Mouse (Mus musculus): Measurements from ENCODE around the gene Bphl.

The Bphl gene

DNA sequence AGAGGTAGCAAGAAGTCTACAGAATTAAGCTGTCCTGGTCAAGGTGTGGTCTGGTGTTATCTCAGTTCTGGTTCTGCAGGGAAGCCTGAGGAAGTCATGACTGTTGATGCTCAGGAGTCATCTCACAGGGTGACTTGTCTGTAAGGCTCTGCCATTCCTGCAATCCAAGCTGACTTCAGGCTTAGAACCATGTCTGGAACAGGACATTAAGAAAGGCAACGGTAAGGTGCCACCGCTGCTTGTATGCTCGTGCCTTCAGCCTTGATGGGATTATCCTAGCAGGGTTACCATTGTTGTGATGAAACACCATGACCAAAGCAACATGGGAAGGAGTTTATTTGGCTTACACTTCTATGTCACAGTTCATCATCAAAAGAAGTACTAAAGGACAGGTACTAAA is 10.1 kb downstream of the Bphl start:
- in situ Hi-C loops (cut with MboI; ENCODE audit: unreplicated experiment in 2 of 2), result loop anchor here (5.0 to 25.0 kb wide), 4 partner anchors 105 to 815 kb away; no protein-coding TSS in a partner anchor

DNA sequence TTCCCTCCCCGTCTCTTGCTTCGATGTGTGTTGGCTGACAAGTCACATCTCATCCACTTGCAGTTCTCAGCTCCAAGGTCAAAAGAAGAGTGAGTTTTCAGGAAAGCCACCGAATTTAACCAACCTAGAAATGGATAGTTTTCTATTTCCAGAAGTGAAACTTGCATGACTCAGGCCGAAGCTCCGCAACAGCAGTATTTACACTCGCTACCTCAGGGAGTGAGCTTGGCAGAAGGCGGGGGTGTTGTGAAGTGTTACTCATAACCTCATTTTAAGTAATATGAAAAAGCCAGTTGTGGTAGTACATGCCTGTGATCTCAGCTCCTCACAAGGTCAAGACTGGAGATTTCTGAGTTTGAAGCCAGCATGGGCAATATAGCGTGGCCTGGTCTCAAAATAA is 13.1 kb downstream of the Bphl start:
- in situ Hi-C loops (cut with MboI; ENCODE audit: unreplicated experiment in 2 of 2), result no loop called here

DNA sequence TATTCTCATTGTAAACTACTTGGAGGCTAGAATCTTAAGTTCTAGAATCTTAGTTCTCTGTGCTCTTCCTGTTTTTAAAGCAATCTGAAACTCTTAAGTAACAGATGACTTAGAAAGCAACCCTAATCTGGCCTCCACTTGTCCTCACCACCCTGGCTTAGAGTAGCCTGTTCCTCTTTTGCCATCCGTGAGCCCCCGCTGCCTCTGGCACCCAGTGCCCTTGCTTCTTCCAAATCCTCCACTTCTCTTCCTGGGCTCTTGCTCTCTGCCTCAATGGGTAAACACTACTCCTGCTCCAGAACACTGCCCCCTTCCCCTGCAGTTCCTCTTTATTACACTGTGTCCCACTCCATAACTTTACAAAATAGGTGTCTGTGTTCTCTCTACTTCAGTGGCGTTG is 14.3 kb downstream of the Bphl start:
- in situ Hi-C loops (cut with MboI; ENCODE audit: unreplicated experiment in 2 of 2), result no loop called here

DNA sequence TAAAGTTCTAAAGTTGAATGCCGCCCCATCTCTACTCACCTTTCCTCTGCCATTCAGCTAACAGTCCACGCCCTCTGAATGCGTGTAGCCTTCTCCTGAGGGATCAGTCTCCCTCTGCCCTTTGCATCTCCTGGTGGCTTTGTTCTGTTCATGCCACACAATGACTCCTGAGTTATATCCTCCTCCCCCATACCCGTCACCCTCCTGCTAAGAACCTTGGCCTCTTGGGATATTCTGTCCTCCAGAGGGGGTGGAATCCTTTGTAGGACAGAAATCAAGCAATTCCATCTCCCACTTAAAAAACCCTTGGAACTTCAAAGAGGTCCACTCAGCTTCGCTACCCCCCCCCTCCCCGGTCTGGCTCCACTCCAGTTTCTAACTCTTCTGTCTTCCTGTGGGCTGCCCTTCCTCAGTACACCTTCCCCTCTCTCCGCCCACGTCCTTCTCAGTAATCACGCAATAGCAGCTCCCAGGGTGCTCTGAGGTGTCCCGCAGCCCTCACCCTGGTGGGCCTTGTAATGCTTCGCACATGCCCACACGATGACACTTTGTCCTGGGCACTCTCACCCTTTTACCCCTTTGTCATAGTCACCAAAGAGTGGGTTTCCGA is 16.4 kb downstream of the Bphl start:
- in situ Hi-C loops (cut with MboI; ENCODE audit: unreplicated experiment in 2 of 2), result no loop called here

DNA sequence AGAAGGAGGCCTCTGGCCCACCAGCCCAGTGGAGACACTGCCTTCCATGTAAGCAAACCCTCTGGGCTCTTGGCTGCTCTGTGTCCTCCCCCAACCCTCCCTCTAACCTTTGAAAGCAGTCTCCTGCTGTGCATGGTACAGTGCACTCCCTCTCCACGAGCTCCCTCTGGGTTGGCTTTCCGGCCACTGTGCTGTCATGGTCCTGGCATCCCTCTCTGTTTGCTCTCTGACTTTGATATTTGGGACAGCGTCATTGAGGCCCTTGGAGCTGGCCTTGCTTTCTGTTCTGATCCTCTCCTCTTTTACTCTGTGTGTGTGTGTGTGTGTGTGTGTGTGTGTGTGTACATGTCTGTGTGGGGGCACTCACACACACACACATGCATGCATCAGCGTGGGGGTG is 17.0 kb downstream of the Bphl start:
- in situ Hi-C loops (cut with MboI; ENCODE audit: unreplicated experiment in 2 of 2), result no loop called here

DNA sequence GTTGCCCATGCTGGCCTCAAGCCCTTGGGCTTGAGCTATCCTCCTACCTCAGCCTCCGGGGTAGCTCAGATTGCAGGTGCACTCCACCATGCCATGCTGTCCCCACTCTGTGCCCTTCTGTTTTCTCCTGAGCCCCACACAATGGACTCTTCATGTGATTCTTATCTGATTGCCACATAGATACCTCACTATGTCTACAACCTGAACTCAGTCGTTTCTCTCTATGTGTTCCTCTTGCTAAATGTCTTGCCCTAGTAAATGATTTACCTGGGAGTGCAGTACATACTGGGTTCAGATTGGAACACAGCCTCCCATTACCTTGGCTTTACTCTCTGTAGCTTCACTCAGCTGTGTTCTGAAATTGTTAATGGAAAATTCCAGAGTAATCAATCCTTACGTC is 17.6 kb downstream of the Bphl start:
- in situ Hi-C loops (cut with MboI; ENCODE audit: unreplicated experiment in 2 of 2), result no loop called here

DNA sequence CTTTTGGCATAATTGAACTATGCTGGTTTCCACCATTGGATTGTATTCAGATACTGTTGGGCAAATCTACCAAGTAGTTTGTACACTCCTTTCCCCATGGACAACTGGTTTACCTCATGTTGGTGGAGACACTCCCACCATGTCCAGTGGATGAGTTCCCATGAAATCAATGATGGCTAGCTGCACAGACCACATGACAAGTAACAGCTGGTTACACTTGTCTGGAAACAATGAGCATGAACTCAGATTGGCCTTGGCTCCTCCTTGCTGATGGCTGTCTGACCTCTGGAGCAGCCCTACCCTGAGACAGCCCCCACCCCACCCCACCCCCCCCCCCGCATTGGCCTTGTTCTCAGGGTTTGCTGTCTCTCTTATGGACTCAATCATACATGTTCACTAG is 19.9 kb downstream of the Bphl start:
- in situ Hi-C loops (cut with MboI; ENCODE audit: unreplicated experiment in 2 of 2), result no loop called here

DNA sequence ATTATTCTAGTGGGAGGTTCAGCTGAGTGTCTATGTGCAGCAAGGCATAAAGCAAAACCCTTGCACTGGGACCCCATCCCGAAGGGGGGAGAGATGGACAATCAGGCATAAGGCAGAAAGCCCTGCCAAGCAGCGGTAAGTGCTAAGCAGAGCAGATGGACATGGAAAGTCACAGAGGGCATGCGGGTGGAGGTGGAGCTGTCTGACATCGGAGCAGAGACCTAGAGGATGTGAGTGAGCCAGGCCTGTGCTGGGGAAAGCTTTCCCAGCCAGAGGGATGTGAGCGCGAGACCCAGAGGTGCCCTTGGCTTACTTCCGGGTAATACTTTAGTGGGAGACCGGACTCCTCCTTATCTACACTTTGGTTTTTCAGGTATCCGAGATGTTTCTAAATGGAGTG is 22.7 kb downstream of the Bphl start:
- in situ Hi-C loops (cut with MboI; ENCODE audit: unreplicated experiment in 2 of 2), result no loop called here

DNA sequence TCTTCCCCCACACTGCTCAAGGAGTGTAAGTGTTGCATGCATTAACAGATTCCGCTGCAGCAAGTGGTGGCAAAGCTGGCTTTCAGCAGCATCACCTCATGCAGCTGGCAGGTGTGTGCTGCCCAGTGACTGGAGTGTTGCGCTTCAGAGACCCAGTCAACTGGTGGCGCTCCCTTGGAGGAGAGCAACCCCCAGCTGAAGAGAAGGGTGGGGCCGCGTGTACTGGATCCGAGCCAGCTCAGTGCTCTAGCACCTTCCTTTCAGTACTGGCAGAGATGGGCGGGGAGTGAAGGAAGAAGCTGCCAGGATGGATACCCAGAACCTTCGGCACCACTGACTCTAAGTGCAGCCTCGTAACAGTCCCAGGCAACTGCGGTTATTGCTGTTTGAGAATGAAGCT is 25.1 kb downstream of the Bphl start:
- in situ Hi-C loops (cut with MboI; ENCODE audit: unreplicated experiment in 2 of 2), result no loop called here

DNA sequence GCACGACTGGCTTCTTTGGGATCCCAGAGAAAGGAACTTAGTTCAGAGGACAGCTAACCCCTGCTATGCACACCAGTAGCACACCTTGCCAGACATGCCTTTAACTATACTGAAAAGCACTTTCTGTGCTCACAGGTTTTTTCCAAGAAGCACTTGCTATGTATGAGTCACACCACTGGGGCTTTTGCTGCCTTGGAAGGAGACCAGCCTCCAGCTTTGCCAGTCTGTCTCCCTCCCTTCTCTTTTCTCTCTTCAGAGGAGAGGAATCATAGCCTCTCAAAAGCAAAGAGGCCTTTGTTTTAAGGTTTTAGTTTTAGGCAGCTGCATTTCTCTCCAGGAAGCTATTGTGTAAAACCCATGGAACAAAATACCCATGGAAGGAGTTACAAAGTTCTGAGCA is 29.0 kb downstream of the Bphl start:
- in situ Hi-C loops (cut with MboI; ENCODE audit: unreplicated experiment in 2 of 2), result no loop called here

DNA sequence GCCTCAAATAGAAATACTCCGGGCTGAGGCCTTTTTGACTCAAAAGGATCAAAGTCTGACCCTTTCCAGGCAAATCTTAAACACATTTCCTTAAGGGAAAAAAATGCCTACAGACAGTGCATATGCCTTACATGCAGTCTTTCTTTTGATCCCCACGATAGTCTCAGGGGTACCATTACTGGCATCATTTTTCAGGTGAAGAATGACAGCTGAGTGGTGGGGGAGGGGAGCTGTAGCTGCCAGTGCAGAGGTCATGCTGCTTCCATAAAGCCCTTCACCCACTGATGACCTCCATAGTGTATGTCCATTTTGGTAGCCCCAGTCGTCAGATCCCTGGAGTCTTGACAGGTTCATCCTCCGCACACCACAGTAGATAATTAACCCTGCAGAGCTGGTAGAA is 32.9 kb downstream of the Bphl start:
- in situ Hi-C loops (cut with MboI; ENCODE audit: unreplicated experiment in 2 of 2), result loop anchor here (10.0 kb wide), 1 partner anchor 65 kb away; the partner anchor contains the start of gene Tubb2b (in 2 of the 2)

DNA sequence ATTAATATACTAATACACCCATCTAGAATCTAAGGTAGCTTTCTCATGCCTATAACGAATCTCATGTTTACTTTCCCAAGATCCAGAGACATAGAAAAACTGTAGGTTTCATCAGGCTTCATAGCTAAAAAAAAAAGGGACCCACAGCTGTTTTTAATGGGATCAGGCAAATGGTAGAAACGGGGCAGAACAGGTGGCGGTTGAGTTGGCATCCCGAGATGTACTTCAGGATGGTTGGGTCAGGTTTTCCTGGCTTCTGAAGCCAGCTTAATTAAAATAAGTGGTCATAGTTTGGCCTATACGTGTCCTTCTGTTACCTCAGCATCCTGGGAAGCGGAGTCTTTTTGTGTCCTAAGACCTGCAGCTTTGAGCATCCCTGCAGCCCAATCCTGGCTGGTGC is 34.4 kb downstream of the Bphl start:
- in situ Hi-C loops (cut with MboI; ENCODE audit: unreplicated experiment in 2 of 2), result loop anchor here (10.0 kb wide), 1 partner anchor 63 kb away; the partner anchor contains the start of gene Tubb2b (in 2 of the 2)

DNA sequence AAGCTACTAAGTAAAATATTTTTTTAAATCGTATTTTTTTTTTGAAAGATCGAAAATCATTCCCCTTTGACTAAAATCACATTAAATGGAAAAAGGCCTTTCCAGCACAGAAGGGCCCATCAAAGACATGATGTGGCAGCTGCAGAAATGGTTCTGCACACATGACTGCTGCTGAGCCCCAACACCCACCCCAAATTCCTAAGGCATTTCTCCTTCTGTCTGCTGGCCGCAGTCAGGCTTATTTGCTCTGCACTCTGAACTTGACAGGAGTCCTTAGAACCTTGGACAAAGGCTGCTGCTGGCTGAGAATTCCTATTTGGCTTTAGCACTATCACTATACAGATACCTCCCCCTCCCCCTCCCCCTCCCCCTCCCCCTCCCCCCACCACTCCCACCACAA is 35.5 kb downstream of the Bphl start:
- in situ Hi-C loops (cut with MboI; ENCODE audit: unreplicated experiment in 2 of 2), result loop anchor here (10.0 kb wide), 1 partner anchor 62 kb away; the partner anchor contains the start of gene Tubb2b (in 2 of the 2)

DNA sequence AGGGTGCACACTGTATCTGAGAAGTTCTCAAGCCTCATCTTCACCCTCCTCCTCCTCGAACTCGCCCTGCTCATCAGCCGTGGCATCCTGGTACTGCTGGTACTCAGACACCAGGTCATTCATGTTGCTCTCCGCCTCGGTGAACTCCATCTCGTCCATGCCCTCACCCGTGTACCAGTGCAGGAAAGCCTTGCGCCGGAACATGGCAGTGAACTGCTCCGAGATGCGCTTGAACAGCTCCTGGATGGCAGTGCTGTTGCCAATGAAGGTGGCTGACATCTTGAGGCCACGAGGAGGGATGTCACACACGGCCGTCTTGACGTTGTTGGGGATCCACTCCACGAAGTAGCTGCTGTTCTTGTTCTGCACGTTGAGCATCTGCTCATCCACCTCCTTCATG is 37.0 kb downstream of the Bphl start:
- in situ Hi-C loops (cut with MboI; ENCODE audit: unreplicated experiment in 2 of 2), result loop anchor here (10.0 kb wide), 1 partner anchor 60 kb away; the partner anchor contains the start of gene Tubb2b (in 2 of the 2)

DNA sequence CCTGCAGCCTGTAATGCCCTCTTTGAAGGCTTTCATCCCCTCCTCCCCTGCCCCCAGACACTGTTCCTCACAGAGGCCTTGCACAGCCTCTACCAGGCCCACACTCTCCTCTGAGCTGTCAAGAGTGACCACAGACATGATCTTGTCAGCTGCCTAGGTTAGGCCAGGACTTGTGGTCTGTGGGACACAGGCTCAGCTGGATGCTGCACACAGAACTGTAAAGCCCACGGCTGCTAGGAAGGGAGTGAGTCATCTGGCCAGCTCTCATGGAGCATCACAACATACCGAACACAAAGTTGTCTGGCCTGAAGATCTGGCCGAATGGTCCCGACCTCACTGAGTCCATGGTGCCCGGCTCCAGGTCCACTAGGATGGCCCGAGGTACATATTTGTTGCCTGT is 38.5 kb downstream of the Bphl start:
- in situ Hi-C loops (cut with MboI; ENCODE audit: unreplicated experiment in 2 of 2), result loop anchor here (10.0 kb wide), 1 partner anchor 59 kb away; the partner anchor contains the start of gene Tubb2b (in 2 of the 2)

DNA sequence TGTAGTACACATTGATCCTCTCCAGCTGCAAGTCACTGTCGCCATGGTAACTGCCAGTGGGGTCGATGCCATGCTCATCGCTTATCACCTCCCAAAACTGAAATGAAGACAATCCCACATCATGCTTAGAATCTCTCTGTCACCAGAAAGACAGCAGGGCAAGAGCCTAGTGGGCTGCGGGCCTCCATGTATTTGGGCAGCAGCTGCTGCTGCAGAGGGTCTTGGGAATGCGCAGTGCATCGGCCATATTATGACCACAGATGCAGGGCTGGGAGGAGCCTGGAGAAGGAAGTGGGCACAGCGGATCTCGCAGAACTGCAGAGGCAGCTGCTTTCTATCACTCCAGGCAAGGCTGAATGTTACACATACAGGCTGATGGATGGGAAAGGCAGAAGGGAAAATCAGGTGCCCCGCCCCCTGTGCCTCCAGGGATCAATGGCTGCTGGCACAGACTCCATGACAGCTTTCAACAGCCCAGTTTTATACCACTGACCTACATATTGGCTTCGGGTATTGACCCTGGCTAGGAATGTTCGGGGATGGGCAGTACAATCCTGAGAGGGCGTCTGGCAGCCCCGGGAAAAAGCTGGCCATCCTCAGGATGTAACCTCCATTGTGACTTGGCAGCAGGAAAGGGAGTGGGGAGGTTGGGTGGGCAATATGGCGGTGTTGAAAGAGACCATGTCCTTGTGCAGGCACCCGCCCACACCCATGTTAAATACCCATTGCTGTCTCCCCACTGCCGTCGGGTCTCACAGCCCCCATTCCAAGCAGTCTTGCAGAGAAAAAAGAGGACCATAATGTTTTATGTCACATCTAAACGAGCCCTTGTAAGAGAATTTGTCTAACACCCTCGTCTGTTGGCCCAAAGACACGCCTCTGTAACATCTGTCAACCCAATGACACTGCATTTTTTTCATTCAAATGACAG is 39.4 kb downstream of the Bphl start:
- in situ Hi-C loops (cut with MboI; ENCODE audit: unreplicated experiment in 2 of 2), result loop anchor here (10.0 kb wide), 1 partner anchor 58 kb away; the partner anchor contains the start of gene Tubb2b (in 2 of the 2)

DNA sequence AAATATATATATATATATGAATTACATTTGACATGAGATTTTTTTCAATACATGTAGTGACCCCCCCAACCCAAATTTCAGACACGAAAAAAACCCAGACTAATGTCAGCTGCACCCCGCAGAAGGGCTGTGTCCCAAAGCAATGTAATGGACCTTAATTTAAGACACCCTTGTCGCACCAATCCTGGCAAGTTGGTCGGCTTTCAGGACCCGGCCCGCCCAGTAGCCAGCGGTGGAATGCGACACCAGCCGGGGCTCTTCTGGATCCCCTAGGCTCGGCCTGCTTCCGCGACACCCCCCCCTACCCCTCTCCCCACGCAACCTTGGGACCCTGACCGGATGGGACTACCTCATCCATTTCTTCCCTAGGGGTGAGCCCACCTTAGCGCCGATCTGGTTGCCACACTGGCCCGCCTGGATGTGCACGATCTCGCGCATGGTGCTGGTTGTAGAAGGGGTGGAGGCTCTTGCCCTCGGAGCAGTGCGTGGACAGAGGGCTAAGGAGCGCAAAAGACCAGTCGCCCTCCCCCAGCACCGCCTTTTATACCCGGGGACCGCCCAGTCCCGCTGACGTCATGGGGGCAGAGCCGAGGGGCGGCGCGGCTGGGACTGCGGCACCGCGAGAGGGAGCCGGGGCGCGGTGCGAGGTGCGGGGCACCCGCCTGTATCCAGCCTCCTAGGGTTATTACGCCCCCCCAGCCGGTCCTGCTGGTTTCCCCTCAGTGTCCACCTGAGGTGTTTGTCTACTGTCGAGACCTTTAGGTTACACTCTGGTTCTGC is 40.3 kb downstream of the Bphl start, which contains the start of gene Tubb2a:
Tubb2a (minus strand) TSS at position 516 of the 780 bp plus-strand sequence.
- in situ Hi-C loops (cut with MboI; ENCODE audit: unreplicated experiment in 2 of 2), result loop anchor here (10.0 kb wide), 1 partner anchor 57 kb away; the partner anchor contains the start of gene Tubb2b (in 2 of the 2)

DNA sequence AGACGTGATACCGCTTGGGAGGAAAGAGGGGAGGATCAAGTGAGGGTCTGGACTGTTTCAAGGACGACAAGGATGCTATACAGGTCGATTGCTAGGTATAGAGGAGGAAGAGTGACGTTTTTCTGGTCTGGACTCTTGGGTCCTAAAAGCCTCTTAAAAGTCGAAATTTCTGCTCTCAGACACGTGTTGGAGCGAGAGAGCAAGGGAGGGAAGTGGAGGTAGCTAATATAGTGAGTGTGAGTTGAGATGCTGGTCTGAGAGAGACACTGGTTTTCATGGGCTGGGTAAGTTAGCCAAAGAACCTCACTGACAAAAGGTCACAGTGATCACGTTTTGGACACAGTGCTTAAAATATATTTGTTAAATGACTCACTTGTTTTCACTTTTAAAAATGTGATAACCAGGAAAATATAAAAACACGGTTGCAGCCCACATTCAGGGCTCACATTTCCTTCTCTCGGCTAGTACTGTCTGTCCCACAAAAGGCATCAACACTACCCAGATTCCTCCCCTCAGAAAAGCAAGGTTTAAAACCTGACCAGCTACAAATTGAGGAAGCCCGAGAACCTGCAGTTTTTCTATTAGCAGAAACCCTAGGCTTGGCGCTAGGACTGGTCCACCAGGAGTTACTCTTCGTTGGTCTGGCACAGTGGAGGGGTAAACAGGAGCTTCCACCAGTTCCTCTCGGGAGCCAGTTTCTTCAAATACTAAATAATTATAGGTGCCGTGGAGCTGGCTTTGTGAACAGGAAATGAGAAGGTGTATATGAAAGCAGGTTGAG is 41.3 kb downstream of the Bphl start:
- in situ Hi-C loops (cut with MboI; ENCODE audit: unreplicated experiment in 2 of 2), result loop anchor here (10.0 kb wide), 1 partner anchor 56 kb away; the partner anchor contains the start of gene Tubb2b (in 2 of the 2)

DNA sequence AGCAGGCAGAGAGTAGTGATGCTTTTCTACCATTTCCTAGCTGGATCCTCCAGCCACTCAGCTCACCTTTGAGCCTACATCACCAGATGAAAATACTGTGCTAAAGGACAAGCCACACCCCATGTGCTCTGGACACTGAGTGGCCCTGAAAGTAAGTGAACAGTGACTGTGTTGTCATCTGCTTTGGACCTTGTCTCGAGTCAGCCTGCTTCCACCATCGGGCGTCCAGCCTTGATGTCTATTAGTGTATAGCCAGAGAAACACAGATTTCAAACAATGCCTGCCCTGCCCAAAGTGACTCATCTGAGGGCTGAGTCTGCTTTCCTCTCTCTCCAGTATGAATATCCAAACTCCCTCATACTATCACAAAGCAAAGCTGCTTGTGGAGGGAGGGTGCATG is 42.4 kb downstream of the Bphl start:
- in situ Hi-C loops (cut with MboI; ENCODE audit: unreplicated experiment in 2 of 2), result loop anchor here (10.0 kb wide), 1 partner anchor 55 kb away; the partner anchor contains the start of gene Tubb2b (in 2 of the 2)

DNA sequence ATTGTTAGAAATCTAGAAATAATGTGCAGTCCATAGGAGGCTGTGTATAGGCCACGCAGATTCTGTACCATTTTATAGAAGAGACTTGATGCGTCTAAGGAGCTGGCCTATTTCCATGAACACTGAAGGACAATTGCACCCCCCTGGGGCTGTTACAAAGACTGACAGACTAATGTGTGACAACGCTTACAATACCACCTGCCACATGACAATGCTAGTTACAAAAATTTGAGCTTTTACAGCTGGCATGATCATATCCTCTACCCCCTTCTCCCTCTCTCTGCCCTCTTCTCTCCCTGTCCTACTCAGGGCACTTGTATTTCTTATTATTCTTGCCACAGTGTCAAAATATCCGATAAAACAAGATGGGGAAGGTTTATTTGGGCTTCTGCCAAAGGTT is 44.5 kb downstream of the Bphl start:
- in situ Hi-C loops (cut with MboI; ENCODE audit: unreplicated experiment in 2 of 2), result no loop called here

Measured in v-Abl transformed pro-B cells (cell line).